Mouse (Mus musculus): Measurements from ENCODE around the gene Rasgef1a.

Gene Rasgef1a

GRCm38 (mm10) chr6:118012987-118013866 is 2.0 kb downstream of the Rasgef1a start:
- H3K27me3 ChIP-seq (ENCODE audit: control insufficient read depth, insufficient read depth, low read length, poor library complexity, severe bottlenecking): no peaks in the 10 kb centered on the region
- no peaks in the 10 kb centered on the region for H3K36me3 ChIP-seq (ENCODE audit: control insufficient read depth, insufficient read depth, low read length, poor library complexity, severe bottlenecking)
- DNase-seq (ENCODE audit: low read depth, low spot score): no peak

GRCm38 (mm10) chr6:118014881-118015280 is 3.6 kb downstream of the Rasgef1a start:
- no peak for DNase-seq (ENCODE audit: low read depth, low spot score)
- H3K36me3 ChIP-seq (ENCODE audit: control insufficient read depth, insufficient read depth, low read length, poor library complexity, severe bottlenecking): no peaks in the 10 kb centered on the region
- no peaks in the 10 kb centered on the region for H3K27me3 ChIP-seq (ENCODE audit: control insufficient read depth, insufficient read depth, low read length, poor library complexity, severe bottlenecking)

GRCm38 (mm10) chr6:118015971-118016370 is 4.7 kb downstream of the Rasgef1a start:
- no peaks in the 10 kb centered on the region for H3K27me3 ChIP-seq (ENCODE audit: control insufficient read depth, insufficient read depth, low read length, poor library complexity, severe bottlenecking)
- no peak for DNase-seq (ENCODE audit: low read depth, low spot score)
- no peaks in the 10 kb centered on the region for H3K36me3 ChIP-seq (ENCODE audit: control insufficient read depth, insufficient read depth, low read length, poor library complexity, severe bottlenecking)

DNA sequence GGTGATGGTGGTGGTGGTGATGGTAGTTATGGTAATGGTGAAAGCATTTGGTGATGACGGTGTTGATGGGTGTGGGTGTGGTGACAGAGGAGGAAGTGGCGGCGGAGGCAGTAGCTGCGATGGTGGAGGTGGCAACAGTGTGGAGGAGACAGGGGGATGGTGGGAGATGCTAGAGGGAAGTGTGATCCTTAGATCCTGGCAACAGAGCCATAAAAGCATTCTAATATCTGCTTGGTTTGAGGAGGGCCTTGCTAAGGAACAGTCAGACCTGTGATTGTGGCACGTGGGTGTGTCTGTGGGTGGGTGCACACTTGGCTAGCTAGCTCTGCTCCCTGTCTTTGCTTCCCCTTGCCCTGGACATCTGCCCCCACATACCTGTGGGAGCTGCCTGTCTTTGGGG is 7.4 kb downstream of the Rasgef1a start:
- Histone ChIP-seq H3K27me3 (ENCODE audit: control insufficient read depth, insufficient read depth, low read length, poor library complexity, severe bottlenecking) (no peaks in the 10 kb centered on the region), H3K36me3 (ENCODE audit: control insufficient read depth, insufficient read depth, low read length, poor library complexity, severe bottlenecking) (no peaks in the 10 kb centered on the region)
- no peak for DNase-seq (ENCODE audit: low read depth, low spot score)

GRCm38 (mm10) chr6:118019569-118019968 is 8.3 kb downstream of the Rasgef1a start:
- no peaks in the 10 kb centered on the region for H3K27me3 ChIP-seq (ENCODE audit: control insufficient read depth, insufficient read depth, low read length, poor library complexity, severe bottlenecking)
- H3K36me3 ChIP-seq (ENCODE audit: control insufficient read depth, insufficient read depth, low read length, poor library complexity, severe bottlenecking): no peaks in the 10 kb centered on the region
- DNase-seq (ENCODE audit: low read depth, low spot score): no peak

DNA sequence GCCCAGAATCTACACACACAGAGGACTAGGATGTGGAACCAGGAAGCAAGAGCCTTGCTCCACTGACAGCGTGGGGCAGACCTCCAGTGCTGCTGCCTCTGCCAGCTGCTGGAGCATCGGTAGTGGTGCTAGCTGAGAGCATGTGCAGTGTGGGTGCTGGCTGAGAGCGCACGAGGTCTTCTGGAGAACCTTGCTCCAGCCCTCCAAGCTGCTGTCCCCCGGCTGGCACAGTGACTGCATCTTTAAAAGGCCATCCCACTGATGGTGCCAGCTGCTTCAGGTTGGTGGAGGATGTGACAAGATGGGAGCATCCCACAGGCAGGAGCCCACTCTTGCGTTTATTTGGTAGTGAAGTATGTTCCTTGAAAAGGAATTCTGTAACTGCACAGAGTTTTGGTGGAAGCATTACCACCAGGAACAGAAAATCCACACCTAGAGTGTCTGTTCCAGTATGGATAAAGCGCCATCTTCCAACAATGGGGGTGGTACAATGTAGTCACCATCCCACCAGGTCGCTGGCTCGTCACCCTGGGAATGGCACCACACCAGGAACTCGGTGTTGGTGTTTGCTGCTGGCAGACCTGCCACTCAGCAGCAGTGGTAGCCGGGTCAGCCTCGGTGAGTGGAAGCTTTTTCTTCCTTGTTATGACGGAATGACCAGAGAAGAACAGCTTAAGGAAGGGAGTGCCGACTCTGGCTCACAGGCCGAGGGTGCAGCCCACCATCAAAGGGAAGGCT is 11.8 kb downstream of the Rasgef1a start:
- Histone ChIP-seq H3K36me3 (ENCODE audit: control insufficient read depth, insufficient read depth, low read length, poor library complexity, severe bottlenecking) (no peaks in the 10 kb centered on the region), H3K27me3 (ENCODE audit: control insufficient read depth, insufficient read depth, low read length, poor library complexity, severe bottlenecking) (no peaks in the 10 kb centered on the region)
- no peak for DNase-seq (ENCODE audit: low read depth, low spot score)

GRCm38 (mm10) chr6:118027036-118027435 is 15.8 kb downstream of the Rasgef1a start:
- DNase-seq (ENCODE audit: low read depth, low spot score): no peak
- H3K36me3 ChIP-seq (ENCODE audit: control insufficient read depth, insufficient read depth, low read length, poor library complexity, severe bottlenecking): no peaks in the 10 kb centered on the region

GRCm38 (mm10) chr6:118031467-118031866 is 20.2 kb downstream of the Rasgef1a start:
- H3K36me3 ChIP-seq (ENCODE audit: control insufficient read depth, insufficient read depth, low read length, poor library complexity, severe bottlenecking): no peaks in the 10 kb centered on the region
- no peaks in the 10 kb centered on the region for H3K27me3 ChIP-seq (ENCODE audit: control insufficient read depth, insufficient read depth, low read length, poor library complexity, severe bottlenecking)
- DNase-seq (ENCODE audit: low read depth, low spot score): no peak

More at GRCm38 (mm10) chr6:118027036-118027435, 15.8 kb downstream of the Rasgef1a start:
- H3K27me3 ChIP-seq (ENCODE audit: control insufficient read depth, insufficient read depth, low read length, poor library complexity, severe bottlenecking): no peaks in the 10 kb centered on the region

DNA sequence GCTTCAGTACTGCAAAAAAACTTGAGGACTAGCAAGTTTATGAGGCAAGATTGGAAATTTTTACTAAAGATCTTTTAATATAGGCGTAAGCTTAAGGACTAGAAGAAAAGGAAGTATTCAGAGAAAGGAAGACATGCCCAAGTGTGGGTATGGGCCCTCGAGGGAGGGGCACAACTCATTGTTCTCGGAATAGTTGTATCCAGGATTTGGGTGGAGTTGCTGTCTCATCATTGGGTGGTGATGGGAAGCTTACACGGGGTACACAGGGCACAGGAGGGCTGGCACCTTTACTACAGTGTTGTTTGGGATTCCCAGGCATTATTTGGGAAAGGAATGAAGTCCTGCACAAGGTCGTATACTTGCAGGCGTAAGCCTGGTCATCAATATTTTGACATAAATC is 24.4 kb downstream of the Rasgef1a start:
- Histone ChIP-seq H3K27me3 (ENCODE audit: control insufficient read depth, insufficient read depth, low read length, poor library complexity, severe bottlenecking) (no peaks in the 10 kb centered on the region), H3K36me3 (ENCODE audit: control insufficient read depth, insufficient read depth, low read length, poor library complexity, severe bottlenecking) (no peaks in the 10 kb centered on the region)
- no peak for DNase-seq (ENCODE audit: low read depth, low spot score)

DNA sequence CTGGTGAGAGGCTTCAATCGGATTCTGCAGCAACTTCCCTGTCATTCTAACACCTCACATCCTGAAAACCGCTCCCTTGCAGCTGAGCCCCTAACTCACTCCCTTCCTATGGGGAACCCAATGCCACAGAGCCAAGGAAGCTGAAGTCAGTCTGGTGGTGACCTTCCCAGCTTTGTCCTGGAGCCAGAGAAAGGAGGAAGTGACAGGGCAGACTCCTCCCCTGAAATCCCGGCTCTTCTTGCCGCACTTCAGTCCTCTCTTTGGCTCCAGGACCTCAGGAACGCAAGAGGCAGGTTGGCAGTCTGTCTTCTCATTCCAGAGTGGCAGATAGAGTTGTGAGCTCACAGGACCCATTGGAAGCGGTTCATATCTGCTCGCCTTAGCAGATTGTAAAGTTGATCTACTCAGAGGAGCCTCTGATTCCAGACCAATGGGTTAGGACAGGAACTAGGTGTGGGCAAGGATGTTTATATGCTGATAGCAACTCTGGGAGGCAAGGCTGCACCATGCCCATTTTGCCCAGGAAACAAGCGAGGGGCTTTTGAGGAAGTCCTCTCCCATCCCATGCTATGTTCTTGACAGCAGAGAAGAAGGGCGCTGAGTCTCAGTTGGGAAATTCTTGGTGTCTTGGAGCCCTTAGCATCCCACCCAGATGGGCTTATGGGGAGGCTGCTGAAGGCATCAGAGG is 25.0 kb downstream of the Rasgef1a start:
- Histone ChIP-seq H3K27me3 (ENCODE audit: control insufficient read depth, insufficient read depth, low read length, poor library complexity, severe bottlenecking) (no peaks in the 10 kb centered on the region), H3K36me3 (ENCODE audit: control insufficient read depth, insufficient read depth, low read length, poor library complexity, severe bottlenecking) (no peaks in the 10 kb centered on the region)
- no peak for DNase-seq (ENCODE audit: low read depth, low spot score)

DNA sequence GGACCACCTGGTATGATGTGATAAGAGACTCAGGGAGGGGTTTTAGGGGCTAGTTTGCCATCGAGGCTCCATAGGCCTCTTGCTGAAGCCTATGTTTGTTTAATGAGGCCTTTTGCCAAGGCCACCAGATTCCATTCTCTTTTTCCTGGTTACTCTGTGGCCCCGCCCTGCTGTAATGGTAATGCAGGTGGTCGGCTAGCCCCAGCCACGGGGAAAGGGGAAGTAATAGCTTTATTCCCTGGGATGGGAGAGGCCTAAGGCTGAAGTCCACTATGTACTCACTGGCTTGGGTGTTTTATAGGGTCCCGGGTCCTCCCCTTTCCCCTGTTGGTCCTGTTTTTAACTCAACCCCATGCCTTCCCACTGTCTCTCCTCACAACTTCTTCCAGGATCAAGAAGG is 25.6 kb downstream of the Rasgef1a start:
- H3K27me3 ChIP-seq (ENCODE audit: control insufficient read depth, insufficient read depth, low read length, poor library complexity, severe bottlenecking): no peaks in the 10 kb centered on the region
- no peaks in the 10 kb centered on the region for H3K36me3 ChIP-seq (ENCODE audit: control insufficient read depth, insufficient read depth, low read length, poor library complexity, severe bottlenecking)
- DNase-seq (ENCODE audit: low read depth, low spot score): no peak

- DNase-seq (ENCODE audit: low read depth, low spot score): no peak
- no peaks in the 10 kb centered on the region for H3K36me3 ChIP-seq (ENCODE audit: control insufficient read depth, insufficient read depth, low read length, poor library complexity, severe bottlenecking)
- no peaks in the 10 kb centered on the region for H3K27me3 ChIP-seq (ENCODE audit: control insufficient read depth, insufficient read depth, low read length, poor library complexity, severe bottlenecking)
These were observed 33.9 kb downstream of the Rasgef1a start for GRCm38 (mm10) chr6:118045180-118045579.

GRCm38 (mm10) chr6:118045892-118046291 is 34.7 kb downstream of the Rasgef1a start:
- H3K36me3 ChIP-seq (ENCODE audit: control insufficient read depth, insufficient read depth, low read length, poor library complexity, severe bottlenecking): no peaks in the 10 kb centered on the region
- no peaks in the 10 kb centered on the region for H3K27me3 ChIP-seq (ENCODE audit: control insufficient read depth, insufficient read depth, low read length, poor library complexity, severe bottlenecking)
- DNase-seq (ENCODE audit: low read depth, low spot score): no peak

DNA sequence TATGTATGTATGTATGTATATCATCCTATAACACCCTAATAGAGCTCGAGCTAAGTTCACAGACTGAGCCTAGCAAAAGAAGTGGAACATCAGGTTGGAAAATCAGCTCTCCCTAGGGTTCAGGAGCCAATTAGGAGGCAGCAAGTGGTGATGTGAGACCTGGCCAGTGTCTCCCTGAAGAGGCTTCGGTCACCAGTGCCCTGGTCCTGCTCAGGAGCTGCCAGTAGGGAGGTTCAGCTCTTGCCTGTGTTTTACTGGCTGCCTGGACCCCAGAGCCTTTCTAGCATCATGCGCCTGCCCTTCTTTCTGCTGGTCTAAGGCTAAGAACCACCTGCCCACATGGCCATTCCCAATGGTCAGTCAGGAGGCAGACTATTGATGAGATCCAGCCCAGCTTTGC is 35.3 kb downstream of the Rasgef1a start:
- H3K27me3 ChIP-seq (ENCODE audit: control insufficient read depth, insufficient read depth, low read length, poor library complexity, severe bottlenecking): no peaks in the 10 kb centered on the region
- DNase-seq (ENCODE audit: low read depth, low spot score): no peak
- no peaks in the 10 kb centered on the region for H3K36me3 ChIP-seq (ENCODE audit: control insufficient read depth, insufficient read depth, low read length, poor library complexity, severe bottlenecking)

DNA sequence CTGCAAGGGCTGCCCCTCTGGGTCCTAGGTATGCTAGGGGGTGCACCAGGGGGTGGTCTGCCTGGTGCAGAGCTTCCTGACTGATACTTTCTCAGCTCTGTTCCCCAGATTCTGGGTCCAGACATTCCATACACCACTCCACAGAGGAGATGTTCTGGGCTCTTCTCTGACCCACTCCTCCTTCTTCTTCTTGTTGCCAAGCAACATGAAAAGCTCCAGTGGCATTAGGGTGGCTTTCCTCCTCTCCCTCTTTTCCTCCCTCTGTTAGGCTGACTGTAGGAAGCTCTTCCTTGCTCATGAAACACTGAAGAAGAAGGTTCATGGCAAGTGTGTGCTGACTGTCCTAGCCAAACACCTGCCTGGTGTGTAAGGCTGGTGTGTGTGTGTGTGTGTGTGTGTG is 35.7 kb downstream of the Rasgef1a start:
- H3K27me3 ChIP-seq (ENCODE audit: control insufficient read depth, insufficient read depth, low read length, poor library complexity, severe bottlenecking): no peaks in the 10 kb centered on the region
- DNase-seq (ENCODE audit: low read depth, low spot score): no peak
- no peaks in the 10 kb centered on the region for H3K36me3 ChIP-seq (ENCODE audit: control insufficient read depth, insufficient read depth, low read length, poor library complexity, severe bottlenecking)
